Mouse (Mus musculus) common myeloid progenitor, adult 5-6 weeks (primary cell): Measurements from ENCODE around the gene Adamts5. TPM values are rescaled to one million over a fixed set of nuclear protein-coding genes. Genes with fewer than 3 reads are reported as not detected.

ENCODE experiments used
- ATAC-seq: replicated peaks from 2 replicates; pipeline ENCODE4 v1.8.0; 2016; ENCODE audit warnings: low read depth, mild to moderate bottlenecking, moderate TSS enrichment, inconsistent platforms; ENCODE audit not compliant: poor library complexity, severe bottlenecking
- total RNA-seq: library from RNA; stranded (forward); fragments of 200-1000, 187-1606 nt; gene quantifications from 2 replicates; pipeline ENCODE4 v1.2.3, GENCODE M21; 2017

The Adamts5 gene
- not detected in 2 replicates for total RNA-seq

- peak; percentile 48 for ATAC-seq
Measured at GRCm38 (mm10) chr16:85901581-85901910, at the start of gene Adamts5. Adamts5 (minus strand) TSS chr16:85901828.

- no peak for ATAC-seq
Measured at GRCm38 (mm10) chr16:85950356-85950755, 48.7 kb upstream of the Adamts5 start.

- no peak for ATAC-seq
Measured at GRCm38 (mm10) chr16:85926004-85926403, 24.4 kb upstream of the Adamts5 start.

GRCm38 (mm10) chr16:85922454-85922853 is 20.8 kb upstream of the Adamts5 start:
- ATAC-seq = no peak

GRCm38 (mm10) chr16:85920122-85920521 is 18.5 kb upstream of the Adamts5 start:
- no peak for ATAC-seq

GRCm38 (mm10) chr16:85900702-85901580 is 687 bp downstream of the Adamts5 start:
- ATAC-seq = peak; percentile 69

GRCm38 (mm10) chr16:85899790-85900587 is 1.6 kb downstream of the Adamts5 start:
- no peak; the same call in 1 of the 2 replicates for ATAC-seq

- no peak for ATAC-seq
Measured at GRCm38 (mm10) chr16:85899301-85899721, 2.3 kb downstream of the Adamts5 start.

- no peak for ATAC-seq
Measured at GRCm38 (mm10) chr16:85898816-85899215, 2.8 kb downstream of the Adamts5 start.

GRCm38 (mm10) chr16:85898391-85898790 is 3.2 kb downstream of the Adamts5 start:
- no peak for ATAC-seq

GRCm38 (mm10) chr16:85897854-85898253 is 3.8 kb downstream of the Adamts5 start:
- no peak for ATAC-seq

GRCm38 (mm10) chr16:85895948-85896347 is 5.7 kb downstream of the Adamts5 start:
- ATAC-seq = no peak

- no peak for ATAC-seq
Measured at GRCm38 (mm10) chr16:85889778-85890177, 11.8 kb downstream of the Adamts5 start.

GRCm38 (mm10) chr16:85887289-85888051 is 14.2 kb downstream of the Adamts5 start:
- no peak for ATAC-seq

GRCm38 (mm10) chr16:85879075-85879474 is 22.6 kb downstream of the Adamts5 start:
- ATAC-seq = no peak

- no peak for ATAC-seq
Measured at GRCm38 (mm10) chr16:85874141-85874540, 27.5 kb downstream of the Adamts5 start.

GRCm38 (mm10) chr16:85871971-85872370 is 29.7 kb downstream of the Adamts5 start:
- no peak for ATAC-seq

- no peak for ATAC-seq
Measured at GRCm38 (mm10) chr16:85871248-85871647, 30.4 kb downstream of the Adamts5 start.

- peak; percentile 60; the same call in 1 of the 2 replicates for ATAC-seq
Measured at GRCm38 (mm10) chr16:85864691-85865389, 36.8 kb downstream of the Adamts5 start.

- ATAC-seq = no peak
Measured at GRCm38 (mm10) chr16:85854505-85854904, 47.1 kb downstream of the Adamts5 start.
